In genomic region chr5:139448025-139448424, GRCm38 (mm10) we compare ENCODE assay signal across 26 mouse cellular contexts. TPM values are rescaled to one million over a fixed set of nuclear protein-coding genes. Genes with fewer than 3 reads are reported as not detected.
DNase-seq lines count a peak whose midpoint lies in the region; ATAC-seq and TF ChIP-seq lines count a peak whose summit lies in the region.
"Had no signal": no experiment of that assay in that cellular context is flagged by ENCODE, and none has a peak within 500 bp of the region (broad histone marks: within the 10 kb centered on the region; RNA-seq: fewer than 3 reads in every experiment).

No protein-coding gene starts in this region.

- H3K27me3 ChIP-seq in kidney, embryonic 15.5 days, result no peaks in the 10 kb centered on the region
- H3K27me3 ChIP-seq: forebrain, embryonic 15.5 days; heart, embryonic 15.5 days; limb, embryonic 13.5 days; liver, embryonic 15.5 days; neural tube, embryonic 13.5 days had no signal

- H3K9me3 ChIP-seq in kidney, embryonic 15.5 days (replicated peaks), result no peaks in the 10 kb centered on the region
- H3K9me3 ChIP-seq: embryonic facial prominence, embryonic 10.5 days; forebrain, embryonic 15.5 days; heart, embryonic 15.5 days; limb, embryonic 13.5 days; liver, embryonic 15.5 days; midbrain, embryonic 10.5 days; neural tube, embryonic 13.5 days had no signal

- no peak for TF ChIP-seq CTCF in left cerebral cortex, adult 2 months (IDR thresholded peaks at IDR 0.05)

- intact Hi-C loops in left cerebral cortex, adult 2 months (cut with DNase I), result loop anchor here (5.0 kb wide), 1 partner anchor 46 kb away; no protein-coding TSS in a partner anchor
- intact Hi-C loops in left cerebral cortex, postnatal 10 days (cut with DNase I), result loop anchor here (5.0 kb wide), 1 partner anchor 86 kb away; no protein-coding TSS in a partner anchor

- H3K27ac ChIP-seq in kidney, embryonic 15.5 days, result peak overlapping the region; percentile 54; the same call in 1 of the 2 replicates
- peak overlapping the region; percentile 69 for H3K27ac ChIP-seq in left cerebral cortex, adult 2 months
- H3K27ac ChIP-seq: embryonic facial prominence, embryonic 10.5 days; forebrain, embryonic 15.5 days; heart, embryonic 15.5 days; hindbrain, embryonic 14.5 days; limb, embryonic 13.5 days; liver, embryonic 15.5 days; midbrain, embryonic 10.5 days had no signal

- H3K4me2 ChIP-seq in kidney, embryonic 15.5 days, result no peak overlapping the region
- H3K4me2 ChIP-seq: forebrain, embryonic 15.5 days; heart, embryonic 15.5 days; hindbrain, embryonic 14.5 days; limb, embryonic 13.5 days; liver, embryonic 15.5 days; neural tube, embryonic 13.5 days had no signal

- no peak overlapping the region for H3K9ac ChIP-seq in kidney, embryonic 15.5 days
- H3K9ac ChIP-seq: forebrain, embryonic 15.5 days; heart, embryonic 15.5 days; hindbrain, embryonic 14.5 days; limb, embryonic 13.5 days; liver, embryonic 15.5 days; neural tube, embryonic 13.5 days had no signal

- 35% methylated on average over 6 of the region's 6 CpGs for WGBS in kidney, embryonic 15.5 days

- H3K4me3 ChIP-seq in kidney, embryonic 15.5 days (replicated peaks), result no peak overlapping the region
- no peak overlapping the region for H3K4me3 ChIP-seq in left cerebral cortex, adult 2 months
- H3K4me3 ChIP-seq: embryonic facial prominence, embryonic 10.5 days; forebrain, embryonic 15.5 days; heart, embryonic 15.5 days; limb, embryonic 13.5 days; liver, embryonic 15.5 days; midbrain, embryonic 10.5 days; myocyte; neural tube, embryonic 13.5 days had no signal

- ATAC-seq in kidney, embryonic 15.5 days (replicated peaks; ENCODE audit: low FRiP score), result no peak
- ATAC-seq: forebrain, embryonic 15.5 days; midbrain, embryonic 16.5 days had no signal

- peak; percentile 62 to 67 for DNase-seq in cerebellum, postnatal 10 days
- no peak for DNase-seq in cerebellum, adult 8-10 months
- no peak for DNase-seq in kidney, postnatal 25 days
- DNase-seq in left cerebral cortex, adult 2 months (ENCODE audit: extremely low spot score in 1 of 2, low spot score in 2 of 2), result peak in 1 of 2 experiments; percentile 61
- no peak for DNase-seq in left cerebral cortex, postnatal 10 days (ENCODE audit: extremely low spot score in 1 of 2, low spot score in 2 of 2)
- DNase-seq in right cerebral cortex, postnatal 25 days, result peak; percentile 61
- DNase-seq in right cerebral cortex, postnatal 4 days, result no peak
- DNase-seq: adrenal gland, postnatal 10 days; cerebellum, adult 9-10 months; gastrocnemius, postnatal 25 days; heart, postnatal 36 days; kidney, postnatal 10 days; retina, postnatal 1 day; thymus, adult 18-20 months; thymus, postnatal 36 days had no signal

- peaks cover 24% of the 10 kb centered on the region for H3K4me1 ChIP-seq in kidney, embryonic 15.5 days

- peaks cover 10% of the 10 kb centered on the region; the same call in 1 of the 2 replicates for H3K36me3 ChIP-seq in kidney, embryonic 15.5 days
- H3K36me3 ChIP-seq: forebrain, embryonic 15.5 days; heart, embryonic 15.5 days; liver, embryonic 15.5 days; neural tube, embryonic 13.5 days had no signal

RNA-seq across cellular contexts. Expression of gene 3110082I17Rik, which starts 12.3 kb away (rescaled TPM):
- polyA plus RNA-seq in kidney, embryonic 15.5 days (2015; fragmentation: Nextera tagmentation; extraction: Ambion mirVana), result 39.9 and 43.3 TPM in 2 replicates
- 10 to 100 TPM; 16.3 to 17.9 TPM for total RNA-seq in left cerebral cortex, adult 2 months (2021)
- total RNA-seq in left cerebral cortex, postnatal 10 days (2021), result 10 to 100 TPM; 20.1 to 20.2 TPM

RNA-seq across cellular contexts. Expression of gene Gper1, which starts 25.1 kb away (rescaled TPM):
- 5.1 and 5.7 TPM in 2 replicates for polyA plus RNA-seq in kidney, embryonic 15.5 days (2015; fragmentation: Nextera tagmentation; extraction: Ambion mirVana)
- 1 to 10 TPM; 2.5 to 2.8 TPM for total RNA-seq in left cerebral cortex, adult 2 months (2021)
- total RNA-seq in left cerebral cortex, postnatal 10 days (2021), result 1 to 10 TPM; 2.9 to 3.3 TPM

RNA-seq across cellular contexts. Expression of gene Zfand2a, which starts 36.3 kb away (rescaled TPM):
- 9.8 and 13.2 TPM in 2 replicates for polyA plus RNA-seq in kidney, embryonic 15.5 days (2015; fragmentation: Nextera tagmentation; extraction: Ambion mirVana)
- 10 to 100 TPM; 53.9 to 60.0 TPM for total RNA-seq in left cerebral cortex, adult 2 months (2021)
- total RNA-seq in left cerebral cortex, postnatal 10 days (2021), result 100 to 1,000 TPM in 1 of 2 experiments, 10 to 100 TPM in 1; 93.4 to 100 TPM

RNA-seq across cellular contexts. Expression of gene C130050O18Rik, which starts 42.9 kb away (rescaled TPM):
- 0.60 and 1.2 TPM in 2 replicates for polyA plus RNA-seq in kidney, embryonic 15.5 days (2015; fragmentation: Nextera tagmentation; extraction: Ambion mirVana)
- total RNA-seq in left cerebral cortex, adult 2 months (2021), result under 1 TPM; 0.29 to 0.63 TPM
- under 1 TPM; 0.24 to 0.28 TPM for total RNA-seq in left cerebral cortex, postnatal 10 days (2021)

Comparison
In these comparisons a context has a peak if more than half of its experiments do, and no peak if none do; other contexts are left out.
1. DNase-seq: peak in cerebellum, postnatal 10 days (2 of 2) and right cerebral cortex, postnatal 25 days (single experiment); none in cerebellum, adult 8-10 months (single experiment), kidney, postnatal 25 days (0 of 2), left cerebral cortex, postnatal 10 days (0 of 2) and right cerebral cortex, postnatal 4 days (single experiment).